Mouse (Mus musculus) kidney, embryonic 15.5 days (tissue): ENCODE measurements around the gene Gabbr2. TPM values are rescaled to one million over a fixed set of nuclear protein-coding genes. Genes with fewer than 3 reads are reported as not detected.

ENCODE experiments used
- ATAC-seq: fragments of 200-750 bp; cut with Nextera tagmentation; replicated peaks from 2 replicates; pipeline ENCODE4 v1.8.0; 2017; ENCODE audit warnings: moderate TSS enrichment; ENCODE audit not compliant: low FRiP score
- H3K27ac ChIP-seq: fragments of 300-500 bp; sonication (generic); 2 replicates; pipeline ENCODE4 v1.5.1; 2015; ENCODE audit warnings: mild to moderate bottlenecking, inconsistent platforms
- H3K27me3 ChIP-seq: fragments of 300-500 bp; sonication (generic); 2 replicates; pipeline ENCODE4 v1.6.1; 2015; ENCODE audit warnings: inconsistent platforms
- H3K36me3 ChIP-seq: fragments of 300-500 bp; sonication (generic); 2 replicates; pipeline ENCODE4 v1.6.1; 2015; ENCODE audit warnings: inconsistent platforms
- H3K4me1 ChIP-seq: fragments of 300-500 bp; sonication (generic); 2 replicates; pipeline ENCODE4 v1.6.1; 2015; ENCODE audit warnings: inconsistent platforms
- H3K4me2 ChIP-seq: fragments of 300-500 bp; sonication (generic); 2 replicates; pipeline ENCODE4 v1.6.1; 2015; ENCODE audit warnings: moderate library complexity, mild to moderate bottlenecking, inconsistent platforms
- H3K4me3 ChIP-seq: fragments of 300-500 bp; sonication (generic); replicated peaks from 2 replicates; pipeline ENCODE4 v1.5.1; 2015; ENCODE audit warnings: mild to moderate bottlenecking, inconsistent platforms
- H3K9ac ChIP-seq: fragments of 300-500 bp; sonication (generic); 2 replicates; pipeline ENCODE4 v1.6.1; 2015; ENCODE audit warnings: mild to moderate bottlenecking, inconsistent platforms
- H3K9me3 ChIP-seq: fragments of 300-500 bp; sonication (generic); replicated peaks from 2 replicates; pipeline ENCODE4 v1.6.1; 2016; ENCODE audit warnings: inconsistent platforms
- WGBS: fragments of 180-500 bp; shearing (Covaris S2); methylation state at CpG from one replicate; pipeline ENCODE4 v1.1.7; 2015; ENCODE audit warnings: mixed read lengths; 5-methylcytosine and 5-hydroxymethylcytosine counted together
- polyA plus RNA-seq: library from polyadenylated mRNA; unstranded; fragments of >200 nt; fragmentation: Nextera tagmentation; extraction: Ambion mirVana; gene quantifications from 2 replicates; pipeline ENCODE4 v1.2.1, GENCODE M21; 2015

The Gabbr2 gene
- polyA plus RNA-seq, 1 experiment from 2014 or later = 0.18 TPM

- ATAC-seq = no peak
- 89% methylated on average over 8 of the region's 8 CpGs for WGBS
- no peak overlapping the region for H3K4me3 ChIP-seq
These were observed 246.1 kb downstream of the Gabbr2 start for GRCm38 (mm10) chr4:46745536-46745935.

GRCm38 (mm10) chr4:46744583-46745155, 247.0 kb downstream of the Gabbr2 start:
- Histone ChIP-seq H3K9ac (no peak overlapping the region), H3K27ac (no peak overlapping the region), H3K4me3 (no peak overlapping the region), H3K4me1 (peaks cover 4% of the 10 kb centered on the region; the same call in 1 of the 2 replicates), H3K9me3 (no peaks in the 10 kb centered on the region), H3K27me3 (no peaks in the 10 kb centered on the region), H3K36me3 (no peaks in the 10 kb centered on the region), H3K4me2 (no peak overlapping the region)
- no peak for ATAC-seq
- WGBS = 56% methylated on average over 7 of the region's 7 CpGs

More at GRCm38 (mm10) chr4:46745536-46745935, 246.1 kb downstream of the Gabbr2 start:
- no peaks in the 10 kb centered on the region for H3K9me3 ChIP-seq
- H3K27ac ChIP-seq = no peak overlapping the region
- no peak overlapping the region for H3K9ac ChIP-seq
- no peaks in the 10 kb centered on the region for H3K27me3 ChIP-seq
- H3K36me3 ChIP-seq = no peaks in the 10 kb centered on the region
- H3K4me1 ChIP-seq = peaks cover 4% of the 10 kb centered on the region; the same call in 1 of the 2 replicates
- H3K4me2 ChIP-seq = no peak overlapping the region

- no peak overlapping the region for H3K4me2 ChIP-seq
- H3K36me3 ChIP-seq = no peaks in the 10 kb centered on the region
- no peak overlapping the region for H3K9ac ChIP-seq
- 23% methylated on average over 2 of the region's 2 CpGs for WGBS
- H3K27me3 ChIP-seq = peaks cover 3% of the 10 kb centered on the region
- H3K27ac ChIP-seq = no peak overlapping the region
- H3K4me1 ChIP-seq = peaks cover 4% of the 10 kb centered on the region; the same call in 1 of the 2 replicates
- H3K4me3 ChIP-seq = no peak overlapping the region
- ATAC-seq = no peak
- H3K9me3 ChIP-seq = no peaks in the 10 kb centered on the region
These were observed 249.1 kb downstream of the Gabbr2 start for GRCm38 (mm10) chr4:46742601-46743000.

- no peak overlapping the region for H3K9ac ChIP-seq
- H3K27ac ChIP-seq = no peak overlapping the region
- H3K27me3 ChIP-seq = peaks cover 3% of the 10 kb centered on the region
- no peak overlapping the region for H3K4me2 ChIP-seq
- whole genome bisulfite sequencing = 36% methylated on average over 9 of the region's 9 CpGs
- ATAC-seq = no peak
- no peak overlapping the region for H3K4me3 ChIP-seq
- H3K36me3 ChIP-seq = no peaks in the 10 kb centered on the region
- no peaks in the 10 kb centered on the region for H3K9me3 ChIP-seq
- peaks cover 11% of the 10 kb centered on the region; the same call in 1 of the 2 replicates for H3K4me1 ChIP-seq
These were observed 254.7 kb downstream of the Gabbr2 start for GRCm38 (mm10) chr4:46736910-46737511.

GRCm38 (mm10) chr4:46734906-46735305, 256.8 kb downstream of the Gabbr2 start:
- H3K27me3 ChIP-seq = peaks cover 3% of the 10 kb centered on the region
- H3K36me3 ChIP-seq = no peaks in the 10 kb centered on the region
- no peak for ATAC-seq
- no peak overlapping the region for H3K4me3 ChIP-seq
- no peak overlapping the region for H3K27ac ChIP-seq
- H3K4me1 ChIP-seq = peaks cover 14% of the 10 kb centered on the region; the same call in 1 of the 2 replicates
- 54% methylated on average over 5 of the region's 5 CpGs for WGBS
- H3K4me2 ChIP-seq = no peak overlapping the region
- no peaks in the 10 kb centered on the region for H3K9me3 ChIP-seq
- no peak overlapping the region for H3K9ac ChIP-seq

- no peak for ATAC-seq
- Histone ChIP-seq H3K27ac (no peak overlapping the region), H3K4me2 (no peak overlapping the region), H3K4me3 (no peak overlapping the region), H3K9me3 (no peaks in the 10 kb centered on the region), H3K4me1 (peaks cover 9% of the 10 kb centered on the region; the same call in 1 of the 2 replicates), H3K36me3 (no peaks in the 10 kb centered on the region), H3K27me3 (no peaks in the 10 kb centered on the region), H3K9ac (no peak overlapping the region)
- 11% methylated on average over 8 of the region's 8 CpGs for WGBS
These were observed 260.1 kb downstream of the Gabbr2 start for GRCm38 (mm10) chr4:46731590-46731989.

GRCm38 (mm10) chr4:46729306-46730042, 262.2 kb downstream of the Gabbr2 start:
- WGBS = 65% methylated on average over 9 of the region's 9 CpGs
- H3K9ac ChIP-seq = no peak overlapping the region
- ATAC-seq = no peak
- H3K36me3 ChIP-seq = no peaks in the 10 kb centered on the region
- H3K4me1 ChIP-seq = peaks cover 4% of the 10 kb centered on the region; the same call in 1 of the 2 replicates
- no peak overlapping the region for H3K27ac ChIP-seq
- H3K4me3 ChIP-seq = no peak overlapping the region
- H3K9me3 ChIP-seq = no peaks in the 10 kb centered on the region
- H3K27me3 ChIP-seq = no peaks in the 10 kb centered on the region
- H3K4me2 ChIP-seq = no peak overlapping the region

- Histone ChIP-seq H3K4me1 (peaks cover 4% of the 10 kb centered on the region; the same call in 1 of the 2 replicates), H3K9ac (no peak overlapping the region), H3K27ac (no peak overlapping the region), H3K4me2 (no peak overlapping the region), H3K27me3 (no peaks in the 10 kb centered on the region), H3K4me3 (no peak overlapping the region), H3K9me3 (no peaks in the 10 kb centered on the region), H3K36me3 (no peaks in the 10 kb centered on the region)
- no peak for ATAC-seq
- WGBS = 42% methylated on average over 1 of the region's 1 CpGs
These were observed 263.4 kb downstream of the Gabbr2 start for GRCm38 (mm10) chr4:46728231-46728630.

GRCm38 (mm10) chr4:46727153-46727552, 264.5 kb downstream of the Gabbr2 start:
- H3K27me3 ChIP-seq = no peaks in the 10 kb centered on the region
- no peaks in the 10 kb centered on the region for H3K9me3 ChIP-seq
- H3K9ac ChIP-seq = no peak overlapping the region
- no peaks in the 10 kb centered on the region for H3K36me3 ChIP-seq
- ATAC-seq = no peak
- peaks cover 4% of the 10 kb centered on the region; the same call in 1 of the 2 replicates for H3K4me1 ChIP-seq
- WGBS = 73% methylated on average over 11 of the region's 11 CpGs
- no peak overlapping the region for H3K4me2 ChIP-seq
- no peak overlapping the region for H3K27ac ChIP-seq
- no peak overlapping the region for H3K4me3 ChIP-seq

GRCm38 (mm10) chr4:46720821-46721557, 270.7 kb downstream of the Gabbr2 start:
- Histone ChIP-seq H3K9ac (no peak overlapping the region), H3K4me1 (peaks cover 23% of the 10 kb centered on the region), H3K4me2 (no peak overlapping the region), H3K27ac (no peak overlapping the region), H3K4me3 (no peak overlapping the region), H3K9me3 (no peaks in the 10 kb centered on the region), H3K27me3 (peaks cover 5% of the 10 kb centered on the region; the same call in 1 of the 2 replicates), H3K36me3 (no peaks in the 10 kb centered on the region)
- WGBS = 81% methylated on average over 16 of the region's 16 CpGs
- no peak for ATAC-seq

- WGBS = 82% methylated on average over 1 of the region's 1 CpGs
- no peak for ATAC-seq
These were observed 271.6 kb downstream of the Gabbr2 start for GRCm38 (mm10) chr4:46720070-46720469.

More at GRCm38 (mm10) chr4:46720070-46720469, 271.6 kb downstream of the Gabbr2 start:
- peaks cover 5% of the 10 kb centered on the region; the same call in 1 of the 2 replicates for H3K27me3 ChIP-seq
- H3K36me3 ChIP-seq = no peaks in the 10 kb centered on the region
- no peak overlapping the region for H3K4me2 ChIP-seq
- no peak overlapping the region for H3K4me3 ChIP-seq
- H3K9me3 ChIP-seq = no peaks in the 10 kb centered on the region
- no peak overlapping the region for H3K27ac ChIP-seq
- no peak overlapping the region for H3K9ac ChIP-seq
- peaks cover 23% of the 10 kb centered on the region for H3K4me1 ChIP-seq
